Mouse (Mus musculus) fibroblast of lung, adult 2 months (primary cell): Measurements from ENCODE around the gene Syvn1.

ENCODE experiments used
- DNase-seq: peaks from one replicate; pipeline ENCODE4 v3.0.0-alpha.2; 2011; ENCODE audit warnings: low read depth

The Syvn1 gene

GRCm38 (mm10) chr19:6067724-6068415 is 21.5 kb downstream of the Syvn1 start, which contains the start of gene Tm7sf2:
Tm7sf2 (minus strand) TSS chr19:6068373.
- no peak for DNase-seq

GRCm38 (mm10) chr19:6068951-6069350 is 22.6 kb downstream of the Syvn1 start:
- DNase-seq = no peak

GRCm38 (mm10) chr19:6069851-6070250 is 23.5 kb downstream of the Syvn1 start:
- no peak for DNase-seq

GRCm38 (mm10) chr19:6070571-6071250 is 24.3 kb downstream of the Syvn1 start:
- no peak for DNase-seq

GRCm38 (mm10) chr19:6071261-6071660 is 24.9 kb downstream of the Syvn1 start:
- no peak for DNase-seq

GRCm38 (mm10) chr19:6073889-6074288 is 27.5 kb downstream of the Syvn1 start:
- no peak for DNase-seq

- peak; percentile 87 for DNase-seq
Measured at GRCm38 (mm10) chr19:6076564-6077393, 30.4 kb downstream of the Syvn1 start, which contains the start of gene Vps51. Vps51 (minus strand) TSS chr19:6077231.

- no peak for DNase-seq
Measured at GRCm38 (mm10) chr19:6079983-6080480, 33.7 kb downstream of the Syvn1 start, which contains the start of gene Tmem262. Tmem262 (plus strand) TSS chr19:6080033.

GRCm38 (mm10) chr19:6082156-6082555 is 35.8 kb downstream of the Syvn1 start, which contains the start of gene Gm28374:
Gm28374 (minus strand) TSS chr19:6082256.
- DNase-seq = no peak

GRCm38 (mm10) chr19:6084478-6085248 is 38.3 kb downstream of the Syvn1 start, which contains the start of the genes Zfpl1 and Cdca5:
Zfpl1 (minus strand) TSS chr19:6084956.
Cdca5 (plus strand) TSS chr19:6084983.
- peak; percentile 92 for DNase-seq

- no peak for DNase-seq
Measured at GRCm38 (mm10) chr19:6085417-6085879, 39.1 kb downstream of the Syvn1 start.

- no peak for DNase-seq
Measured at GRCm38 (mm10) chr19:6088841-6089240, 42.5 kb downstream of the Syvn1 start.

- DNase-seq = no peak
Measured at GRCm38 (mm10) chr19:6094119-6094518, 47.7 kb downstream of the Syvn1 start, which contains the start of gene AC131692.1. AC131692.1 (plus strand) TSS chr19:6094419.

GRCm38 (mm10) chr19:6097847-6098246 is 51.5 kb downstream of the Syvn1 start:
- no peak for DNase-seq

- no peak for DNase-seq
Measured at GRCm38 (mm10) chr19:6101186-6101585, 54.8 kb downstream of the Syvn1 start.

GRCm38 (mm10) chr19:6102169-6102853 is 55.9 kb downstream of the Syvn1 start:
- no peak for DNase-seq
